Mouse (Mus musculus) MEL (cell line): ENCODE data around the gene Olfr521.

Experiments
- CHD1 ChIP-seq: IDR thresholded peaks from 2 replicates; pipeline ENCODE4 v1.6.1; 2012; ENCODE audit warnings: low read depth, mild to moderate bottlenecking, inconsistent platforms, low read length, improper control_type of control experiment
- CTCF ChIP-seq, 3 experiments: IDR thresholded peaks in 2 of 3; conservative IDR thresholded peaks in 1 of 3; 2 replicates each; pipeline ENCODE4 v1.5.1; 2011 to 2012; ENCODE audit warnings: low read length in 3 of 3, low read depth in 2 of 3, mild to moderate bottlenecking in 2 of 3, improper control_type of control experiment in 1 of 3, inconsistent platforms in 1 of 3, mixed read lengths in 1 of 3, moderate library complexity in 1 of 3; ENCODE audit not compliant: control insufficient read depth in 1 of 3, insufficient read depth in 1 of 3, poor library complexity in 1 of 3, severe bottlenecking in 1 of 3
- E2F4 ChIP-seq: IDR thresholded peaks from 2 replicates; pipeline ENCODE4 v1.6.1; 2011; ENCODE audit warnings: low read depth, low read length, improper control_type of control experiment, borderline replicate concordance
- EP300 ChIP-seq, 2 experiments: IDR thresholded peaks; 2 replicates each; pipeline ENCODE4 v1.6.1; 2011; ENCODE audit warnings: improper control_type of control experiment in 2 of 2, low read length in 2 of 2, low read depth in 1 of 2, mild to moderate bottlenecking in 1 of 2
- GABPA ChIP-seq: IDR thresholded peaks from 2 replicates; pipeline ENCODE4 v1.6.1; 2012; ENCODE audit warnings: low read depth, mild to moderate bottlenecking, inconsistent platforms, low read length, improper control_type of control experiment, moderate library complexity
- GATA1 ChIP-seq: IDR thresholded peaks from 2 replicates; pipeline ENCODE4 v1.6.1; 2011; ENCODE audit warnings: low read depth, low read length, improper control_type of control experiment
- MAZ ChIP-seq: IDR thresholded peaks from 2 replicates; pipeline ENCODE4 v1.6.1; 2012; ENCODE audit warnings: low read depth, mild to moderate bottlenecking, inconsistent platforms, low read length, improper control_type of control experiment
- MEF2A ChIP-seq: IDR thresholded peaks from 2 replicates; pipeline ENCODE4 v1.6.1; 2014; ENCODE audit warnings: low read depth, mild to moderate bottlenecking, inconsistent platforms, low read length, improper control_type of control experiment; ENCODE audit not compliant: poor library complexity, insufficient replicate concordance, severe bottlenecking; ENCODE audit errors: extremely low read depth
- POLR2A ChIP-seq, 2 experiments: IDR thresholded peaks; 2 replicates each; pipeline ENCODE4 v1.6.1; 2011 to 2012; ENCODE audit warnings: low read length in 2 of 2, mild to moderate bottlenecking in 2 of 2, control low read depth in 1 of 2, improper control_type of control experiment in 1 of 2, low read depth in 1 of 2, moderate library complexity in 1 of 2; ENCODE audit not compliant: control insufficient read depth in 1 of 2, insufficient read depth in 1 of 2, poor library complexity in 1 of 2
- RAD21 ChIP-seq: IDR thresholded peaks from 2 replicates; pipeline ENCODE4 v1.6.1; 2011; ENCODE audit warnings: mild to moderate bottlenecking, low read depth, low read length, improper control_type of control experiment
- ZC3H11A ChIP-seq: IDR thresholded peaks from 2 replicates; pipeline ENCODE4 v1.6.1; 2012; ENCODE audit warnings: low read depth, mild to moderate bottlenecking, inconsistent platforms, low read length, improper control_type of control experiment
- ZMIZ1 ChIP-seq: IDR thresholded peaks from 2 replicates; pipeline ENCODE4 v1.6.1; 2012; ENCODE audit warnings: low read depth, mild to moderate bottlenecking, inconsistent platforms, low read length, improper control_type of control experiment, moderate library complexity

DNA sequence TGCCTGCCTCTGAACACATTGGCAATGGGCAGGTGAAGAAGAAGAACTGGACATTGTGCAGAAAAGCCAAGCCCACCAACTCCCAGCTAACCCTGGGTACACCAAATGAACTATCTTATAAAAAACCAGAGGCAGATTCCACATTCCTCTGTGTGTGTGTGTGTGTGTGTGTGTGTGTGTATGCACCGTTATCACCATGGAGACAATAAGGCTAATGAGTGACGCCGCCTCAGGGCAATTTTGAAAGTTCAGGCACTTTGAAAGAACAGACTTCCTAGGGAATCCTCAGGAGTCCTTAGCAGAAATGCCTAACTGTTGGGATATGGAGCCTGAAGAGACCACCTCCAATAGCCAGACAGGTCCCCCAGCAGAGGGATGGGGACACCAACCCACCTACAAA, 34.0 kb downstream of the Olfr521 start:
- no peak for TF ChIP-seq MEF2A
- TF ChIP-seq CTCF (IDR thresholded peaks at IDR 0.05 in 2 of 3, conservative IDR thresholded peaks at IDR 0.05 in 1 of 3; ENCODE audit: control insufficient read depth in 1 of 3, insufficient read depth in 1 of 3, low read depth in 2 of 3, low read length in 3 of 3, poor library complexity in 1 of 3, severe bottlenecking in 1 of 3) = no peak
- TF ChIP-seq EP300 (IDR thresholded peaks at IDR 0.05; ENCODE audit: low read depth in 1 of 2, low read length in 2 of 2) = no peak
- TF ChIP-seq ZC3H11A = no peak
- no peak for TF ChIP-seq POLR2A (IDR thresholded peaks at IDR 0.05; ENCODE audit: control insufficient read depth in 1 of 2, insufficient read depth in 1 of 2, low read depth in 1 of 2, low read length in 2 of 2, poor library complexity in 1 of 2)
- TF ChIP-seq GABPA = no peak
- TF ChIP-seq RAD21 = no peak
- no peak for TF ChIP-seq MAZ
- TF ChIP-seq E2F4 = no peak
- no peak for TF ChIP-seq CHD1
- TF ChIP-seq GATA1 = no peak
- TF ChIP-seq ZMIZ1 = no peak
